Mouse (Mus musculus) T-helper 1 cell (primary cell): ENCODE measurements at regions not wholly inside any gene's neighbourhood (a gene's known extent, or its start where the extent isn't known, plus 50 kb on each side); places are given as distances from the start of the nearest gene placed in this dataset.

Experiments used
- in situ Hi-C: fragments of 300-600 bp; cut with MboI, MseI; formaldehyde crosslinking; loops from one replicate; pipeline ENCODE4 v1.15.1; 2025; ENCODE audit warnings: high pct_unique_total_duplicates

DNA sequence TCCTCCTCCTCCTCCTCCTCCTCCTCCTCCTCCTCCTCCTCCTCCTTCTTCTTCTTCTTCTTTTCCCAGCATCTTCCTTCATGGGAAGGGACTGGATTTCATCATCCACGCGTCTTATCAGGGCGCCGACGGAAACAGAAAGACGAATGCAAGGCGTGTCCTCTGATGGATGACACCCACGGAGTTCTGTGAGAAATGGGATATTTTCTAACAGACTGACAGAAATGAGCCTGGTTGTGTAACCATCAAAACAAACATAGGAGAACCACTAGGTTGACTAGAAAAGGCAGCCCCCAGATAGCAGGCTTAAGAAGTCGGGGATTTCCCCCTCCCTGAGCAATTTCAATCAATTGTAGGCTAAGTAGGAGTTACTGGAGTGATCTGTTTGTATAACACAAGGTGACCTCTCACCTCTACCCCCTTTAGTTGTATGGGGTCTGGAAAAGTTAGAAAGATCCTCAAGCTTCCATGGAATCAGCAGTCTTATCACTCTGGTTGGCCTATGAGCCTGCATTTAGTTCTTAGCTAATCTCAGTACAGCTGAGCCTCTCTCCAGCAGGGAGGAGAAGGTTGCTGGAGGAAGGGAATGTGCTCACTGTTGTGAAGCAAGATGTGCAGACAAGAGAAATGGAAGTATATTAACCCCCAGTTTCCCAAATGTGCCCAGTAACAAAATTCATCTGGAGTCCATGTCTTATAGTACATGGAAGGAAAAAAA, 260.0 kb upstream of the Lyplal1 start:
- in situ Hi-C loops: no loop called here

DNA sequence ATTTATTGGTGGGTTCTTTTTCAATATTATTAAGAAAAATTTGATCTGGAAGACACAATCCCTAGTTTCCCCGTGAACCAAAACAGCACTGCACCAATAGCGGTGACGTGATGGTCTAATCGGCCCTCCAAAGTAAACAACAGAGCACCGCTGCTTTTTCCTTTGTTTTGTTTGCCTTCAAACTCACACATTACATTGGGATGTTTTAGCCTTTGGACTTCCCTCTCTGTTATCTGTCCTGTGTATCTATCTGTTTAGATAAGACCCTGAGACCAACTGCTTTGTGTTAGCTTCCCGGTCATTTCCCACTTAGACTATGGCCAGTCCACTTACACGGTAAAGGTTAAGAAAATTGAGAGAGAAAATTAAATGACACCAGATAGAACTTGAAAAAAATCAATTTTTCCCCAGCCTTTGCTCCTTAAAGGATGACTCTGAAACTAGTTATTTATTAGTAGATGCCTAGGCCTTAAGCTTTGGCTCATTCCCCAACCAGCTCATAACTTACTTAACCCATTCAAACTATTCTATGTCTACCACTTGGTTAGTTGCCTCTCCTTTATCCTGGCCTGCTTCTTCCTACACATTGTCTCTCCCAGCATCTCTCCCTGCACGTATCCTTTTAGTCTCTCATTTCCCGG, 257.0 kb upstream of the Lyplal1 start:
- in situ Hi-C loops: no loop called here

DNA sequence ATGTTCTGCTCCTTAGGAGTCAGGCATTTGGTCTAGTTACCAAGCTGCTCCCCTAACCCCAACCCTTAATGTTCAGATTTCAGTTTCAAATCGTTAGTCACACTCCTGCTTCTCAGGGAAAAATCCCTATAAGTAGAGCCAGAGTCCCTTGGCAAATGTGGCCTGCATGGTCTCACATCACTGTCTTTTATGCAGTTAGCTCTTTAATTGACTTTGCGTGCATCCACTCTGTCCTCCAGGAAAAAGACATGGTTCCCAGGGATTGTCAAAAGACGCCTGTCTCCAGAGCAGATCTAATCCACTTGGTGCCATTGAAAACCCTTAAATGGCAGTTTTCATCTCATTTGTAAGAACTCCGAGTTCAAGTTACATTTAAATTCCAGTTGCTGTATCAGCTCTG, 256.3 kb upstream of the Lyplal1 start:
- in situ Hi-C loops: no loop called here

DNA sequence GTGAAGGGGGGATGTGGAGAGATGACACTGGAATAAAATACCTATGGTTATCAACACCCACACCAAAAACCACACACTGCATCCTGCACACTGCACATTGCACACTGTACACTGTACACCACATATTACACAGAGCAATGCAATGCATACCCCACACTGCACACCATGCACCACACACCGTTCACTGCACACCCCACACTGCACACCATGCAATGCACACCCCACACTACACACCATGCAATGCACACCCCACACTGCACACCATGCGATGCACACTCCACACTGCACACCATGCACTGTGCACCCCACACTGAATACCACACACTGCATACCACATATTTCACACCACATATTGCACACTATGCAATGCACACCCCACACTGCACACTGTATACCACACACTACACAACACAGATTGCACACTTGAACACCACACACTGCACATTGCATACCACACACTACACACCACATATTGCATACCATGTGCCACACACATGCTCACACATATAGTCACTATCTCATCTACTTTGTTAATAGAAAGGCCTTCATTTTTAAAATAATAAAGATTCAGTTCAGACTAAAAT, 255.8 kb upstream of the Lyplal1 start:
- in situ Hi-C loops: no loop called here

DNA sequence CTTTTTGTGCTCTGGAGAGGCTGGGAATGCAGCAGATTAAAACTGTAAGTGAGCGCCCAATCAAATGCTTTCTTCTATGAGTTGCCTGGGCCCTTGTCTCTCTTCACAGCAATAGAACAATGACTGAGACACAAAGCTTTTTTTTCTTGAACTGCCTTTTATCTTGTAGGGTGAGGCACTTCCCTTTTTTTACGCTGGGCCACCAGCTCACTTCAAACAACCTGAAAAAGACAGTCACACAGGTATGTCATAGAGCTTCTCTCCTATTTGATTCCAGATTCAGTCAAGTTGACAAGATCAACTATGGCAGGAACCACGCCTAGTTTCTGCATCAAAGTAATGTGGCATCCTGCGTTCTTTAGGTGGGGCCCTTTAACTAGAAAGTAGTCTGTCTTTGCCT, 246.2 kb upstream of the Lyplal1 start:
- in situ Hi-C loops: no loop called here

DNA sequence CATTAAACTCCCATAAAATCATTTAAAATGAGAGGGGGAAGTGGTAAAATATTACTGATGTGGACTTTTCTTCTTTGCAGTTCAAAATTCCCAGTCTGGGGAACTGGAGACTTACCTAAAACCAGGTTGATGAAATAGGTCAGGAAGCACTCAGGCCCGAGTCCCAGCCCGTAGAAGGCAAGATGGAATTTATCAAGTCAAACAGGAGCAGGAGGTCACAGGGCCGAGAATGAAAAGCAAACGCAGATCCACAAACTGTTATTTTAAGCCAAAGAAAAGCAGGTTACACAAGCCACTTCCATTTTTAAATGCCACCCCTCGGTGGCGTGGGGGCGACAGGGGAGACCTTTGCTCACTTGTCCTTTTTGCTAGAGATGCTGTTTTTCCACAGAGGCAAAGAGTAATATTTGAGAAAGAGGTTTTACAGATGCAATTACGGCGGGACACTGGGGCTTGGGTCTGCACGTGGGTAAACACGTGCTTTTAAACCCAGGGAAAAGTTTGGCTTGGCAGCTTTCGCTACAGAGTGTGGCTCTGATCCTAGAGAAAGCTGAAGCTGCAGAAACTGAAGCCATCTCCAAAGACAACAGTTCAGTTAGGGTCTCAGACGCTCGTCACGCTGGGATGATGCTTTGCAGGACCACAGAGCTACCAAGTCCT, 241.0 kb upstream of the Lyplal1 start:
- in situ Hi-C loops: no loop called here

DNA sequence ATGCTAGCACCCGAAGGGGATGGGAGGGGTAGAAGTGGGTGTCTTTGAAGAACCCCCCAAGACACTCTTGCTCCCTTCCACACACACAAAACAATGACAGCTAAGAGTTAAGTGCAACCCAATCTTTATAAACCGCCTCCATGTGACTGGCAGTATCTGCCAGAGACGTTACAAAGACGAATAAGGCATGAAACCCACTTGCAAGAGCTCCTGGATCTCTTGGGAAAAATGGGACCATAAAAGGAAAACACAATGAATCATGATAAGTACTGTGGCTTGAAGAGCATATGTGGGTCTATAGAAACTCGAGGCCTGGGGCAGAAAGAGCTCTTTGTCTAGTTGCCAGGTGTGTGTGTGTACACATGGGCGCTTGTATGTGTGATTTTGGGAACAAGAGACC, 237.6 kb upstream of the Lyplal1 start:
- in situ Hi-C loops: no loop called here

DNA sequence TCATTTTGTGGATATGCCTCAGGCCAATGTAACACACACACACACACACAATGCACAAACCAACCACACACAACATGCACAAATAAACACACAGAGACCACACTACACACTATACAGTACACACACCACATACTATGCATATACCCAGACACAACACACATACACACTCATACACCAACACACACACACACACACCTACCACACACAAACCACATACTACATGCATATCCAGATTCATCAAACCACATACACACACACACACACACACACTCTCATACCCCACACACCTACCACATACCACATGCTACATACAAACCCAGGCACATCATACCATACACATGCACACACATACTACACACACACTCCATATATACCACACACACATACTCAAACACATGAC, 237.0 kb upstream of the Lyplal1 start:
- in situ Hi-C loops: no loop called here

DNA sequence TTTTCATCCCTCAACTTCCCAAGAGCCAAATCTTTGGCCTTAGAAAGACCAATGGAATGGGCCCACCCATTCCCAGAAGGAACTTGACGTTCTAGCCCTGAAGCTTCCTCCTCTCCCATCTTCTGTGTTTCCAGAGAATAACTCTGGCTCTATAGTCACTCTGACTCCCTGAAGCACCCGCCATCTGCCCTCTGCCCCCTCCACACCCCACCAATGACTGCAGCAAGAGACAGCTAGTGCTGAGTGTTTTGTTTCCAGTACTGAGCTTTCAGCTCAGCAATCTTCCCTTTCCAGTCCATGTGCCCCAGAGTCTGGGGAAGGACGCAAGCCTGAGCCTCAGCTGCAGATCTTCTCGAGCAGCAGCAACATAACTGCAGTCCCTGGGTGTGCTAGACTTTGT, 233.3 kb upstream of the Lyplal1 start:
- in situ Hi-C loops: no loop called here

DNA sequence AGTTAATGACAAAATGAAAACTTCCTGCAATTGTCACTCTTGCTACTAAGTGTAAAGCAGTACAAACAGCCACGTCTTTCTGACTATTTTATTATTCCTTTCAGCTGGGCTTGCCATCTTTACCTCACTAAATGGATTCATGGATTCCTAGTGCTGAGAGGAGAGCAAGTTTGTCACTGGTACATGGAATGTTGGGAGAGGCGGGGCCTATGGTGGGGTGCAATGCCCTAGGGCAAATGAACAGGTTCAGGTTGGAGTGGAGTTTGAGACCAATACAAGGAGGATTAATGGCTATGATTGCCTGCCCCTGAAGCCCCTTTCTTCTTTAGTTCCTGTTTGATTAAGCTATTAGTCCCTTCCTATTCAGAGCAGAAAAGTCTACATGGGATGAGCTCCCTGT, 232.9 kb upstream of the Lyplal1 start:
- in situ Hi-C loops: no loop called here

DNA sequence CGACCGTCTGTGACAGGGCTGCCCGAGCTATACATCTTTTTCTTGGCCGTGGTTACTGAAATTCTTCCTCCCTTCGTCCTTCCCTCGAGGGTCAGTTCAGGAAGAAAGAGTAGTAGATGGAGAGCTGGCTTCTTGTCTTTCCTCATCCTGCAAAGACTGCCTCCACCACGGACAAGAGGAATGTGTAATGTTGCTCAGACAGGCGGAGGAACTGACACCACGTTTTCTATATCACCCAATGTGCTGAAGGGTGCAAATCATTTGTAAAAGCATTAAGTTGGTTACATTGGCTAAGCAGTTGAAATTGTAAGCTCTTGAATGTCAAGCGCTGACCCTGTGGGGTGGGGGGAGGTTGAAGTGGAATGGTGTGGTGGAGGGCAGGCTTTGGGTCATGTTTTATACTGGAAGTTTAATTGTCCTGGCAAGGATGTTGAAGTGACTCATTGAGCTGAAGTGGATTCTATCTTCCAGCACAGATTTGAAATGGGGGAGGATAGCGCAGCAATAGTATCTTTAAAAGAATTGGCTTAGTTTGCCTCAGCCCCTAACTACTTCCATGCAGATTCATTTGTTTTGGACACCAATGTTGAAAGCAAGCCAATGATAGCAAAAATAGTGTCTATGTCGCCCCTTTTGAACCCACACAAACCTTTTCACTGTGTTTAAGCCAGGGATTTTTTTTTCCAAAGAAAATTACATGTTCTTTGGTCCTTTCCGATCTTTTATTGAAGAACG, 230.5 kb upstream of the Lyplal1 start:
- in situ Hi-C loops: no loop called here

DNA sequence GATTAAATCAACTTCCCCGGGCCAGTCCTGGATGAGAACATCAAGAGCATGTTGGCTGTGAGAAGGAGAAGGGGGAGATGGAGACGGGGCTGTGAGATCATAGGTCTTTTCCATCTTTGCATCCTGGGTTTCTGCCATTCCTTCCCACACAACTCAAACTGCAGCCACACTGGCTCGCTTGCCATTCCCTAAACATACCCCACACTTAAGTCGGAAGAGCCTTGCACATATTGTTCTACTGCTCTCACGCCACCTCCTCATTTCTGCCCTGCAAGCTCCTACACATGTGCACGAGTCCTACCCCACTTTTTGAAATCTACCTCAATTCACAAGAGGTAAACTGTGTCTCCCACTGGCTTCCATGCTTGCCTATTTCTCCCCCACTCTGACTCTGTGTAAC, 228.3 kb upstream of the Lyplal1 start:
- in situ Hi-C loops: no loop called here

DNA sequence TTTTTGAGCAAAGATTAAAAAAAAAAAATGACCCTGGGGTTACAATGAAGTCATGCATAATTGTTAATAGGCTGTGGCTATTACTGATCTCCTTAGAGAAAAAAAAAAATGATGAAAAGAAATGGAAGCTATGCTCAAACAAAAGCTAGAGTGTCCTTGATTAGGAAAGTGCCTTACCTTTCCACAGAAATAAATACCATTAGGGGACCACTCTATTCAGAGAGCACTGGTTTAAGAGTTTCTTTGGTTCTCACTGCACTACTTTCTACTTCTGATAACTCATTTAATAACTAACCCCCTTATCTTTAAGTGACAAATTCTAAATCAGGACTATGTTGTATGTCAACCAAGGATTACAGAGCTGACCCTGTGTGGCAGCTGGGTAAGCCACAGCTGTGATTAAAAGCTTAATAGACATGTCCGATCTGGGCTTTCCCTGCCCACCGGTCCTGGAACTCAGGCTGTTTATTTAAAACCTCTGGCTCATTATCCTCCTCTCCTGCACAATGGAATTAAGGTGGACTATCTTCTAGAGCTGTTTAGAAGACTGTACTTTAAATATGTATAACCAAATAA, 225.9 kb upstream of the Lyplal1 start:
- in situ Hi-C loops: no loop called here

DNA sequence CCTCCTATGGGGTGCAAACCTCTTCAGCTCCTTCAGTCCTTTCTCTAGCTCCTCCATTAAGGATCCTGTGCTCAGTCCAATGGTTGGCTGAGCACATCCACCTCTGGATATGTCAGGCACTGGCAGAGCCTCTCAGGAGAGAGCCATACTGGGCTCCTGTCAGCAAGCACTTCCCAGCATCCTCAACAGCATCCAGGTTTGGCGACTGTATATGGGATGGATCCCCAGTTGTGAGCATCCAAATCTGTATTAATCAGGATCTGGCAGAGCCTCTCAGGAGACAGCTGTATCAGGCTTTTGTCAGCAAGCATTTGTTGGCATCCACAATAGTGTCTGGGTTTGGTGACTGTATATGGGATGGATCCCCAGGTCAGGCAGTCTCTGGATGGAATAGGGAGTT, 225.3 kb upstream of the Lyplal1 start:
- in situ Hi-C loops: no loop called here

DNA sequence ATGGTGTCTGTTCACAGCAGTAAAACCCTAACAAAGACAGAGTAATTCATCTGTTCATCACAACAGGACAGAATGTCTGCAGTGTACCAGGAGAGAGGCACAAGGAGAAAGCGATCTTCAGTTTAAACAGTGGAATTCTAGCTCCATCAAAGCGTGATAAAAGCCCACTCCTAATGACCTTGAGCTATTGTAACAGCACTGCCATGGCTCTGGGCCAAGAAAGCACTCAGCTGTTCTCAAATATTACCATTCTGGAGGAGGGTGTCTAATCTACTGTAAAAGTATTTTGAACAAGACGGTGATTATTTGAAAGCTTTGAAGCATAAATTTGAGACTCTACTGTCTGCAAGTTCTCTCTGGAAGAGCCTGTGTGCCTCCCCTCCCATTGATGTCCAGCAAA, 224.8 kb upstream of the Lyplal1 start:
- in situ Hi-C loops: no loop called here

DNA sequence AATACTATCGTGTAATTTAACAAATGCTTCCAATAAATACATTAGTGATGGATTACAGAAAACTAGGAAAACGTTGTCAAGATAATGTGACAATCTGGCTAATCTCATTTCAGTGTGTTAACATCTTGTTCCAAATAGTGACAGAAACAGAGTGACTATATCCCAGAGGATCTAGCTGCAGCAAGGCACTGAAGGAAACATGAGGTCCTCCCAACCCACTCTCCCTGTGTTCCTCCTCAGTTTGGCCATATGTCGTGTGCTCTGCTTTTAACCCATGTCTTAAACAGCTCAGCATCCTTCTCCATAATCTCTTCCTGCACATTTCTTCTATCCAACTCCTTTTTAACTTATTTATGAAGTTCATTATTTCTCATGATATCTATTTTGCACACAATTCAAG, 223.6 kb upstream of the Lyplal1 start:
- in situ Hi-C loops: no loop called here

DNA sequence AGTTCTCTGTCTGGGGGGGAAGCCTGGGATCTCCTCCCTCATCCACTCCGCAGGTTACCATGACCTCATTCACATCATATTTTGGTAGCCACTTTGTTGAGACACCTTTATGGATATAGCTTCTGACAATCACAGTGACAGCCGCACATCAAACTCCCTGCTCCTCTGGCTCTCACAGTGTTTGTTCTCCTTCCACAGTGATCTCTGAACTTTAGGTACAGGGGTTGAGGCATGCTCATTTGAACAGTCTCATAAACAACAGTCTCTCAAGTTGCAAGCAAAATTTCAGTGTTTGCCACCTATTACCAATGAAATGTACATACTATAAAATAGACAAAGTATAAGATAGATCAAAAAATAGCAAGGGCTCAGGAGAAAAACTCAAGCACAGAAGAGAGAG, 200.2 kb upstream of the Lyplal1 start:
- in situ Hi-C loops: no loop called here

DNA sequence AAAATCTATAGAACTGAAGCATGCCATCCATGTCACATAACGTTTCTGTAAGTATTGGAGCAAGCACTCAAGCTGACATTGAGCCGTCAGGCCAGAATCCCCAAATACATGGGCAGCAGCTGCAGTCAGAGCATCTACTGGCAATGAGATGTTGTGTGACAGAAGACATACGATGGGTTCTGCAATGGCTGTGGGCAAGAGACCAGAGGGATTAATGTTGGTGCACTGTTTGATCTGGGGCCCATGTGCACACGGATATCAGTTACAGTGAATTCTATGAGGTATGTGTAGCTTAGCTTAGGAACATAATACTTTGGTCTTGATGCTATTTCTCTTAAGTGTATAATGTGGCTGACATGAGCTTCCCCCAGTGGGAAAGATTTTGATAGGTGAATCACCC, 197.1 kb upstream of the Lyplal1 start:
- in situ Hi-C loops: no loop called here

DNA sequence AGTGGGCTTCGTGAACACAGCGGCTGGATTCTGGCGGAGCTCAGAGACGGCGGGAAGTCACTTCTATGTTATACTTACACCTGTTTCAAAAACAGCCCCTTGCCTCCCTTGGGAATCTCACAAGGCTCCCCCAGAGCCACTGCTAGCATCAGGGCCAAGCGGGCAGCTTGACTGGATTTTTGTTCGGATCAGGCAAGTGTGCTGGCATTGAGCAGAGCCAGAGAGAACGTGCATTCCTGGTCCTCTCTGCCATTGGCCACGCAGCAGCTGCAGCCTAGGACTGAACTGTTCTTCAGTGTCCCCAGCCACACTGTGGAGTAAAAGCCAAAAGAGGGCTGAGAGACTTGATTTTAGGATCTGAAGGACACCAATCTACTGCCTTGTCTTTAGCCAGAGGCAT, 195.6 kb upstream of the Lyplal1 start:
- in situ Hi-C loops: no loop called here

DNA sequence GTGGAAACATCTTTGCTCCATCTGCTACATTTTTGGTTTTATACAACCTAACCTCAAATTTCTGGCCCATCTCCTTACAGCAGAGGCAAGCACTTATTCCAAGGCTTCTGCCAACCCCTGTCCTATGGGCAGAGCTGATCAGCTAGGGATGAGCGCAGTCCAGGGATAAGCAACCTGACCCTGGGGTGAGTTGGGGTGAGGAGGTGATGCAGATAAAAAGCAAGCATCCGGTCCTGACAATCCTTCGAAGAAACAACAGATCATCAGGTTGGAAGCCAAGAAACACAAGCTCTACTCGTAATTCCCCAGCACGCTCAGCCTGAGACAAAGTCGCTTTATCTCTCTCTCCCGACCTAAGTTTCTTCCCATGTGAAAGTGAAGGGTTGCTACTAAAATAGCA, 194.9 kb upstream of the Lyplal1 start:
- in situ Hi-C loops: no loop called here

DNA sequence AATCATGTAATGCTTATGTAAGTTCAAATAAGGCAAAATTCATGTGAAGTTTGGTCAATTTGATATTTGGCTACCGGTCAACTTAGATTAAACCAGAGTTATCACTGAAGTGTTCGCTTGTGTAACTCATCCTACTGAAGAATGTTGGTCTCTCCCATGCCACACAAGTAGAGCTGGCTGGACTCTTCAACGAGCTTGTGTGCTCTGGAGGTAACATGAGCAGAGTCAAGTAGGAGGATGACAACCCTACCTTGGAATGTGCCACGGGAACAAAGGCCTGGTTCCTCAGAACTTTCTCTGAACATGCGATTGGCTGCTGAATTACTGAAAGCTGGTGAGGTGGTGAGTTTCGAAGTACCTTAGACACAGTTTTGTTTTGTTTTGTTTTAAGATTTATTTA, 190.5 kb upstream of the Lyplal1 start:
- in situ Hi-C loops: no loop called here

DNA sequence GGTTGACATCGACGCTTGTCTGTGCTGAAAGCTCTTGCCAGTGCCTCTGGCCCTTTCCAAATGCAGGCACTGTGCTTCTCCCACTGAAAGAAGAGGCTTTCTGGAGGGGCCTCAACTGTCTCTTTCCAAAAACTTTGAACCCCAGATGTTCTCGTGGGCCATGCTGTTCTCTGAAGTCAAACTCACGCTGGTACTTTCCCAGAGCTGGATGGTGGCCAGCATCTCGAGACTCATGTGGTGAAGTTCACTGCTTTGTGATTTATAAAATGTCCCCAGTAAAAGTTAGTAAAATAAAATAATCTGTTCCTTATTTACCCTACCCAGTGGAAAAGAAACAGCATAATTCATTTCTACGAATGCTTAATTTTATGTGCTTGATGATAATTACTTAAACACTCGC, 180.4 kb upstream of the Lyplal1 start:
- in situ Hi-C loops: no loop called here
